Mouse (Mus musculus): ENCODE measurements around the gene Dnajb4.
"Not testable (repeated sequence)": the region's sequence is repeated elsewhere in the genome, so short reads cannot be mapped to it uniquely, and the experiment has no call there.

The Dnajb4 gene

GRCm38 (mm10) chr3:152208096-152208885 is 1.8 kb downstream of the Dnajb4 start:
- no peak for DNase-seq (ENCODE audit: low spot score in 2 of 2)

GRCm38 (mm10) chr3:152207156-152207555 is 2.9 kb downstream of the Dnajb4 start:
- DNase-seq (ENCODE audit: low spot score in 2 of 2), result no peak

GRCm38 (mm10) chr3:152204577-152204976 is 5.5 kb downstream of the Dnajb4 start:
- DNase-seq (ENCODE audit: low spot score in 2 of 2), result no peak

GRCm38 (mm10) chr3:152203996-152204395 is 6.1 kb downstream of the Dnajb4 start:
- no peak for DNase-seq (ENCODE audit: low spot score in 2 of 2)

GRCm38 (mm10) chr3:152203411-152203810 is 6.7 kb downstream of the Dnajb4 start:
- no peak for DNase-seq (ENCODE audit: low spot score in 2 of 2)

GRCm38 (mm10) chr3:152202942-152203341 is 7.2 kb downstream of the Dnajb4 start:
- DNase-seq (ENCODE audit: low spot score in 2 of 2), result no peak

GRCm38 (mm10) chr3:152201651-152202050 is 8.5 kb downstream of the Dnajb4 start:
- DNase-seq (ENCODE audit: low spot score in 2 of 2), result no peak

- no peak for DNase-seq (ENCODE audit: low spot score in 2 of 2)
Measured at GRCm38 (mm10) chr3:152201181-152201580, 8.9 kb downstream of the Dnajb4 start.

- DNase-seq (ENCODE audit: low spot score in 2 of 2), result no peak
Measured at GRCm38 (mm10) chr3:152199125-152199524, 11.0 kb downstream of the Dnajb4 start.

- DNase-seq (ENCODE audit: low spot score in 2 of 2), result not testable (repeated sequence)
Measured at GRCm38 (mm10) chr3:152197246-152197645, 12.9 kb downstream of the Dnajb4 start.

GRCm38 (mm10) chr3:152193635-152194097 is 16.4 kb downstream of the Dnajb4 start:
- peak; percentile 73 to 76 for DNase-seq (ENCODE audit: low spot score in 2 of 2)

GRCm38 (mm10) chr3:152193177-152193576 is 16.9 kb downstream of the Dnajb4 start:
- DNase-seq (ENCODE audit: low spot score in 2 of 2), result no peak

GRCm38 (mm10) chr3:152192238-152192931 is 17.7 kb downstream of the Dnajb4 start:
- no peak for DNase-seq (ENCODE audit: low spot score in 2 of 2)

GRCm38 (mm10) chr3:152191791-152192237 is 18.3 kb downstream of the Dnajb4 start:
- no peak for DNase-seq (ENCODE audit: low spot score in 2 of 2)

GRCm38 (mm10) chr3:152190679-152191477 is 19.2 kb downstream of the Dnajb4 start:
- DNase-seq (ENCODE audit: low spot score in 2 of 2), result no peak

GRCm38 (mm10) chr3:152189306-152189705 is 20.8 kb downstream of the Dnajb4 start:
- DNase-seq (ENCODE audit: low spot score in 2 of 2), result no peak

GRCm38 (mm10) chr3:152186106-152186505 is 24.0 kb downstream of the Dnajb4 start:
- no peak for DNase-seq (ENCODE audit: low spot score in 2 of 2)

GRCm38 (mm10) chr3:152183522-152183921 is 26.6 kb downstream of the Dnajb4 start:
- no peak for DNase-seq (ENCODE audit: low spot score in 2 of 2)

- no peak for DNase-seq (ENCODE audit: low spot score in 2 of 2)
Measured at GRCm38 (mm10) chr3:152180624-152181023, 29.5 kb downstream of the Dnajb4 start.

GRCm38 (mm10) chr3:152179285-152179684 is 30.8 kb downstream of the Dnajb4 start:
- no peak for DNase-seq (ENCODE audit: low spot score in 2 of 2)

GRCm38 (mm10) chr3:152178816-152179215 is 31.3 kb downstream of the Dnajb4 start:
- no peak for DNase-seq (ENCODE audit: low spot score in 2 of 2)

GRCm38 (mm10) chr3:152172322-152172935 is 37.7 kb downstream of the Dnajb4 start:
- no peak for DNase-seq (ENCODE audit: low spot score in 2 of 2)

Measured in urinary bladder, postnatal 4 days (tissue).